Mouse (Mus musculus) T-cell, adult 2 months (primary cell): ENCODE data around the gene Lrig2.

Experiments
- DNase-seq: peaks from one replicate; pipeline ENCODE4 v3.0.0; 2022; ENCODE audit warnings: low spot score

The Lrig2 gene

DNA sequence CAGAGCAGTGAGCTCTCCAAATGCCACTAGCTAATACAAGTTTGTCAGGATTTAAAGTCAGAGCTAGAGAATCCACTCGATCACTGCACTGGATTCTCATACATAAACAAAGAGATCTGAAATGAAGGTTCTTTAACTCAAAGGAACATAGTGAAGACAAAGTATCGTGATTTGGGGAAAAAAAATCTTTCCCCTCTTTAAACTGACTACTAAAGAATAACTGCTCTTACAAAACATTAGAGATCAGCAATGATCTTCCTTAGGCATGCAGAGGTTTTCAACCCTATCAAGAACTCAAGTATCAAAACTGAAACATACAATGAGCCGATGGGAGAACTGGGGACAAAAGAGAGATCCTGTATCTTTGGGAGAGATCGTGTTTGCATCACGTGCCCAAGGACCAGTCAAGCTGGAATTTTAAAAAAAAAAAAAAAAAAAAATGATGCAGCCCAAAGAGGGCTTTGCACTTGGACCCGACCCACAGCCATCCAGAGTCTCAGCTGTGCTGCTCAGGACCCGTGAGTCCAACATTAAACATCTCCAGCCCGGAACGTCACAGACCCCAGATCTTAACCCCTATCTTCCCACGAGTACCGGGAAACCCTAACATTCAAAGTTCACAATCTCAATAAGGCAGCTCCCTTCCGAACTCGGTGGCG is 818 bp downstream of the Lrig2 start:
- no peak for DNase-seq

- DNase-seq: no peak
Observed at GRCm38 (mm10) chr3:104501648-104502047, 10.1 kb downstream of the Lrig2 start.

- DNase-seq: no peak
Observed at GRCm38 (mm10) chr3:104500881-104501280, 10.8 kb downstream of the Lrig2 start.

DNA sequence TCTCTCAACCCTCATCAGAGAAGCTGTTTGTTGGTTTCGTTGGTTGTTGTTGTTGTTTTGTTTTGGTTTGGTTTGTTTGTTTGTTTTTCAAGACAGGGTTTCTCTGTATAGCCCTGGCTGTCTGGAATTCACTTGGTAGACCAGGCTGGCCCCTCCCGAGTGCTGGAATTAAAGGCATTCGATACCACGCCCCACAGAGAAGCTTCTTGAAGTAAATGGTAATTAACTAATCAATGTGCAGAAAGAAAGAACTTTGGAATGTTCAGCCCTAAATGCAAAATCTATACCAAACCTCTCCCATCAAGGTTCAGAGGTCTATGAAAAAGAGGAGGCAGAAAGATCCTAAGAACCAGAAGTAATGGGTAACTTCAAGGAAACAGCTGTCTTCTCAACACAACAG is 15.5 kb downstream of the Lrig2 start:
- no peak for DNase-seq

- DNase-seq: no peak
Observed at GRCm38 (mm10) chr3:104480946-104481719, 30.6 kb downstream of the Lrig2 start.

- DNase-seq: no peak
Observed at GRCm38 (mm10) chr3:104478056-104478455, 33.7 kb downstream of the Lrig2 start.

GRCm38 (mm10) chr3:104469421-104469820 is 42.3 kb downstream of the Lrig2 start:
- no peak for DNase-seq

DNA sequence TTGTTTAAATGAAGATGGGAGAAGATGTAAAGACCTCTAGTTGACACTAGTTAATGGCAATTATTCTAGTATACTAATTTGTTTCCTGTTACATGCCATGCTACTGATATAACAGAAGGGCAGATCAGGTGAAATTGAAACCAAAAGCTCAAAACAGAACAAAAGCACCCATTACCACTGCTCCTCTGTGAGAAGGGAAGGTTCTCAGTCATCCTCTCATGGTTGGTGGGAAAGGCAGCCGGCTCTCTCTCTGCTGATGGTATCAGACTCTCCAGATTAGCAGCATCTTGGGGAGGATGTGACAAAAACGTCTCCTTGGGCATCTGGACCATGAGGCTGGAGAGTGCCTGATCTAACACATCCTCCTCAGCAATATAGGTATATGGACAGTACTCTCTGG is 50.5 kb downstream of the Lrig2 start:
- DNase-seq: peak; percentile 1

DNA sequence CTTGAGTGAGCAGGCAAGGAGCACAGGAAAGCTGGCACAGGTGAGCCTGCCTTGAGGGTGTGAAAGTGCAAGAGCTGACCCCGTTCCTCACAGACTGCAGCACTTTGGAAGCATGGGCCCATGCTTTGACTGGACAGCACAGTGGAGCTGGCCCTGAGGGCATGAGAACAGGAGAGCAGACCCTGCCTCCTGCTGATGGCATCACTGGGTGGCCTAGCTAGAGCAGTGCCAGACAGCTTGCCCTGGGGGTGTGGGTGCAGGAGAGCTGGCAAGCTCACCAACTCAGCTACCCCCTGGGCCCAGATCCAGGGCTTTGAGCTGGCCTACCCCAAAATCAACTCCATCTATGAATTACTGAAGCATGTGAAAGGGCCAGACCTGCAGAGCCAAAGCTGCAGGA is 53.1 kb downstream of the Lrig2 start:
- DNase-seq: no peak

DNA sequence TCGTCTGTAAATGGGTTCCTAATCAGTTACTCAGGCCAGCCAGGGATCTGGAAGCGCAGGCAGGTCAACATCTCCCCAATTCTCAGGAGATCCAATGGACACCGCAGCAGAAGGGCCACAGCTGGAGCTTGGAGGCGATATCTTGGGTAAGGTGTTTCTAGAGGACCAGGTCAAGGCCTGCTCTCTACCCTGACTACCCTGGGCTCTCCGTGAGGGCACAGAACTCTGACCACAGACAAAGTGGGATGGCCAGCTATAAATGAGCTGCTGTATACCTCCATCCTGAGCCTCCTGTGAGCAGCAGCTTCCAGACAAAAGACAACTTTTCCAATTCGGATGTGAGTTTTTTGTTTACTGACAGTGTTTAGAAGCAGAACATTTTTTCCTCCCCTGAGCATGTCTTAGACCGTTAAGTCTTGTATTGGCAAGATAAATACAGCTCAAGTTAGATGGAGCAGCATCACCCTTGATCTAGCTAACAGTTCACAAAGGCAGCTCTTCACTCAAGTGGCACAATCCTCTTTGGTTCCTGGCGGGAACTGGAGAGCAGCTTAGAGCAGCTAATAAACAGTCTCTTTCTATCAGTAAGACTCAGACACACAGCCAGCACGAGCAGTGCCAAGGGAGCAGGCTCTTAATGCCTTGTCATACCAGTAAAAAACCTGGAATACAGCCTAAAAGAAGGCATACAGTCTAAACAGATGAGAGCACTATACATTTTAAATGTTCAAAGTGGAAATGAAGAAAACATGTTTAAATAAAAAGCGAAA is 56.0 kb downstream of the Lrig2 start:
- DNase-seq: no peak

- DNase-seq: no peak
Observed at GRCm38 (mm10) chr3:104447240-104447639, 64.5 kb downstream of the Lrig2 start.

- no peak for DNase-seq
Observed at GRCm38 (mm10) chr3:104446689-104447088, 65.0 kb downstream of the Lrig2 start.

DNA sequence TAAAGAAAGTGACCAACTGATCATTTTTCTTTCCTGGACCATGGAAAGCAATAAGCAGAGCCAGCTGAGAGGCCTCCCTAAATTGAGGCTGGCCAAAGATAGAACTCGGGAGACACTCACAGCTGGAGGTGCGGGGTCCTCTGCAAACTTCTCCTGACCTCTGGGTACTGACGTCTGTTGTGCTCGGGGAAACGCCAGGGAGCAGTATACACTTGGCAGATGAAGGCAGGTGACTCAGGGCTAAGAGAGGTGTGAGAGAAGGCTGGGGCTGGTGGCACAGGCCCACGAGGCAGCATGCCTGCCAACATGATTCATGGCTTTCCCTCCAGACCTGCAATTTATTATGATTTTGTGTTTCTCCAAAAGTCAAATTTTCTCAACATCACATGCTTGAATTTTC is 66.1 kb downstream of the Lrig2 start:
- DNase-seq: no peak

DNA sequence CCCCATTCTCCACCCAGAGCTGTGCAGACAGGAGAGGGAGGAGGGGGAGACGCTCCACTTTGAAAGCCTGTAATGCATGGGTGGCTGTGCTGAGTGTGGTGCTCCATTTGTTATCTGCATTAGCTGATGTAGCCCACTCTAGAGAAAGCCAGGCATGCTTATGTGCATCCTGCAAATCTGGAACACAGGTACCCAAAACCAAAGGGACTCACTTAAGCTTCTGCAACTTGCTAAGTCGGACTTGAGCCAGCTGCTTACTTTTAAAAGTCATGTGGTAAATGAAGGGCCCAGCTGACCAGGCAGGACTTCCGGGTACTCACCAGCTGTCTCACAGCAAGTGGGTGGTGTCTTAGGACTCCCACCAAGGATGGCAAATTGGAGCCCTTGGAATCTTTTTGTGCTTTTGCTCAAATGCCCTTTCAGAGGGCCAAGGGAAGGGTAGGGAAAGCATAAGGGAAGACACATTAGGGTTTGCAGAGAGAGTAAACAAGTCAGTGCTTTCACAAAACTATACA is 66.7 kb downstream of the Lrig2 start:
- no peak for DNase-seq

DNA sequence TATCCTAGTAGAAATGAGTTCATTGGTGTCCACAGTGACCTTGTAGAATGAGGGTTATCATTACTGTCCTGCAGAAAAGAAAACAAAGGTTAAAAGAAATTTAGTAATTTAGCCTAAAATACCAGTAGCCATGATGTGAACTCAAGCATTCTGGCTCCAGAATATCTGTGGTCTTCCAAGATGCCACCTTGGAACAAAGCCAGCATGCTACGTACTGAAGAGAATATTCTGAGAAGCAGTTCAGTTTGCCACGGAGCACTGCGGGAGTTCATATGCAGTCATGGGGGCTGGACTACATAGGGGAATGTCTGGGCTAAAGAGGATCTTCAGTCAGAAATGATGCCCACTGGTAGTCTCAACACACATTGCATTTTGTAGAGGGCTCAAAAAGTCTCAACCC is 67.6 kb downstream of the Lrig2 start:
- DNase-seq: no peak

DNA sequence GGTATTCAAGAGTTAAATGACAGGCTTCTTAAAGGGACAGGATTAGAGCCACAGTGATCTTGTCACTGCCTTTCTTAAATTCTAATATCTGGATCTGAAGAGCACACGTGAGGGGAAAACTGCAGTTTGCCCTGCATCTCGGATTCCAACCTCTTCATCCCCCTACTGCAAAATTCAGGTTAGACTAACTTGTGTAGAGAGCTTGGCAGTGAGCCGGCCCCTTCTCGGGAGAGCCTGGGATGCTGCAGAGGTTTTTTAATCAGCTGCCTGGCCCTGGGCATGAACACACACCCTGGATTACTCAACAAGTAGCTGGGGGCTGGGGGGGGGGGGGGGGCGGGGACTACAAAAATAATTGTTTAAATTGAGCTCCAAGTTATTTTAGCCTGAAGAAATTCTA is 69.4 kb downstream of the Lrig2 start:
- DNase-seq: no peak

DNA sequence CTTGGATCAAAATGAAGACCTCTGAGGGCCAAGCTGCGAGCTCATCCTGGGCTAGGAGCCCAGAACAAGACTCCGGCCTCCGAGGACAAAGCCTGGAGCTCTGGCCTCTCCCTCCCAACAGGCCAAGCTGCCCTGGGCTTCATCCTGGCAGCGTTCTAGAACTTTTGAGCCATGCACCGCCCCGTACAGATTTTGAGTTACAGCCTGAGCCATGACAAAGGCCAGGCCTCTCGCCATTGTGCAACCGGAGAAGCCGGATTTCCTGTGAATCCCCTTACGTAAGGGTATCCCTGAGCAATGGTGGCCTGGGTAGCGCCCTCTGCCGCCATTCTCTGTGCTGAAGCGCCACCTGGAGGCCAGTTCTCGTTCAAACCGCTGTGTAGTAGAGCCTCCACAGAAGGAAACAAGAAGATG is 69.8 kb downstream of the Lrig2 start:
- DNase-seq: peak; percentile 84

DNA sequence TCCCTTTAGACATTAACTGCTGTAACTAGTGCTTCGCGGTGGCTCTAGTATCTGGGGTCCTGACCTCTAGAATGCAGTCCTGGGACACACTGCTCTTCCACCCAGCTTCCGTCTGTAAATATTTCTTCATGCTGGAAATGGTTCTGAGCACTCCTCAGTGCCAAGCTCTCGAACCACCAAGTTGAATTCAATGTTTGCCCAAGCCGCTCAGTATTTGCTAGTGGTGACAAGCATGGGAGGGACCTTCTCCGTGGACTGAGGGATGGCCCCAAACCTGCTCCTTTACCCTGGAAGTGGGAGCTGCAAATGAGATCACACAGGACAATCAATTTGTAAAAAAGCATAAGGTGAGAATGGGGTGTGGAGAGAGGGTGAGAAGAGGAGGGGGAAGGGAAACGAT is 70.3 kb downstream of the Lrig2 start:
- DNase-seq: no peak

DNA sequence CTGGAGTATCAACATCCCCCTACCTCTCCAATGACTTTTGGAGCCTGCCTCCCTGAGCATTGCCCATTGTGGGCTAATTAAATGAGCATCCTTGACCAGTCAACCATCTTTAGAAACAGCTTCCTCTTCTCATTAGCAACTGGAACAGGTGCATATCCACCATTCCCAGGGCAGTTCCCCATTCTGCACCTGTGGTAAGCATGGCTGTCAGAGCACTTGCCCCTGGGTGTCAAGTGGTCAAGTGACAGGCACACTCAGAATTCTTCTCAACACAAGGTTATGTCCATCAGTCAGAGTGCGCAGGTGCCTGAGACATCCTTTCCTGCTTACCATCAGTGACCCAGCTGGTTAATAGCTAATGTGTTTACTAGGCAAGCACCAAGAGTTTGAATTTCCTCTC is 72.9 kb downstream of the Lrig2 start:
- DNase-seq: no peak

DNA sequence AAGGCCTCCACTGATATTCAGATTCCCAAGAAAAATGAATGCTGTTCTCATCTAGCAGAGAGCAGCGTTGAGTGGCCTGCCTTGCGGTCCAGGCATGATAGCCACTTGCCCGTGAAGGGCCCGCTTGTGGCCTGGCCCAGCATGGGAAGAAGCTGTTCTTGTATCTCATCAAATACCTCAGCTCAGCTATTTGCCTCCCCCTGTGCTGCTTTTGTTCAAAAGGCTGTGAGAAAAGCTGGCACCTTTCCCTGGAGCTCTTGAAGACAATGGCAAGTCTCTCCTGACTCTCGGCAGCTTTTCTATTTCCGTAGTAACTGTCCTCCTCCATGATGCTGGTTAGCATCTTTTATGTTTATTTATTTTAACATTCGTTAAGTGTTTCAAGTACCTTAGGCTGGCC is 74.1 kb downstream of the Lrig2 start:
- DNase-seq: no peak

GRCm38 (mm10) chr3:104435947-104436346 is 75.8 kb downstream of the Lrig2 start:
- DNase-seq: no peak

DNA sequence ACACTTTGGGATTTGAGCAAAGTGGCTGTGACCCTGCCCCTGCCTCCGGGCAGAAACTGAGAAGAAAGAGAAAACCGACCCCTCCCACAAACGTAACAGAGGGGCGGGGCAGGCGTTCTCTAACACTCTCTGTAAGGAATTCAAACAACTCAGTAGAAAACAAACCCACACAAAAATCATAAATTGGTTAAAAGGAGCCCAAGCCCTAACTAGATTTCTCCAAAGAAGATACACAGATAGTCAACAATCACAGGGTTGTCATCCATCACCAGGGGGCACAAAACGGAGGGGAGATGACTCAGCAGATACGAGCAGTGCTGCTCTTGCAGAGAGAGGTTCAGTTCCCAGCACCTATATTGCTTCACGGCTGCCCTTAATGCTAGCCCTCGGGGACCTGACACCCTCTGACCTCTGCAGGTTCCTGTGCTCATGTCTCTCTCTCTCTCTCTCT is 77.4 kb downstream of the Lrig2 start:
- no peak for DNase-seq

DNA sequence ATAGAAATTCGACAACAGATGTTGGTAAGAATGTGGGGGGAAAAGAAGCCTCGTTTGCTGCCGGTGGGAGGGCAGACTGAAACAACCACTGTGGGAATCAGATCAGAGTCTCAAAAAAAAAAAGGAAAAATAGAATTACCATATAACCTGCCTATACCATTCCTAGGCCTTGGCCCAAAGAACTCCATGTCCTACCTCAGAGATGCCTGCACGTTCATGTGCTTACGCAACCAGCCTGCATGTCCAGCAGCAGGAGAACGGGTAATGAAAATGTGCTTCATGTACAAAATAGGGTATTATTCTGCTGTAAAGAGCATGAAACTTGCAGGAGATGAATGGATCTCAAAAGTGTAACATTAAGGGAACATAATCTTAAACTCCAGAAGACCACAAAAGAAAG is 79.1 kb downstream of the Lrig2 start:
- DNase-seq: no peak
